Mouse (Mus musculus): Measurements from ENCODE around the gene Smarcd1.
A peak's percentile ranks its signal among the peaks of the same experiment; 100 is the strongest.
"Not testable (repeated sequence)": the region's sequence is repeated elsewhere in the genome, so short reads cannot be mapped to it uniquely, and the experiment has no call there.

Smarcd1 gene

DNA sequence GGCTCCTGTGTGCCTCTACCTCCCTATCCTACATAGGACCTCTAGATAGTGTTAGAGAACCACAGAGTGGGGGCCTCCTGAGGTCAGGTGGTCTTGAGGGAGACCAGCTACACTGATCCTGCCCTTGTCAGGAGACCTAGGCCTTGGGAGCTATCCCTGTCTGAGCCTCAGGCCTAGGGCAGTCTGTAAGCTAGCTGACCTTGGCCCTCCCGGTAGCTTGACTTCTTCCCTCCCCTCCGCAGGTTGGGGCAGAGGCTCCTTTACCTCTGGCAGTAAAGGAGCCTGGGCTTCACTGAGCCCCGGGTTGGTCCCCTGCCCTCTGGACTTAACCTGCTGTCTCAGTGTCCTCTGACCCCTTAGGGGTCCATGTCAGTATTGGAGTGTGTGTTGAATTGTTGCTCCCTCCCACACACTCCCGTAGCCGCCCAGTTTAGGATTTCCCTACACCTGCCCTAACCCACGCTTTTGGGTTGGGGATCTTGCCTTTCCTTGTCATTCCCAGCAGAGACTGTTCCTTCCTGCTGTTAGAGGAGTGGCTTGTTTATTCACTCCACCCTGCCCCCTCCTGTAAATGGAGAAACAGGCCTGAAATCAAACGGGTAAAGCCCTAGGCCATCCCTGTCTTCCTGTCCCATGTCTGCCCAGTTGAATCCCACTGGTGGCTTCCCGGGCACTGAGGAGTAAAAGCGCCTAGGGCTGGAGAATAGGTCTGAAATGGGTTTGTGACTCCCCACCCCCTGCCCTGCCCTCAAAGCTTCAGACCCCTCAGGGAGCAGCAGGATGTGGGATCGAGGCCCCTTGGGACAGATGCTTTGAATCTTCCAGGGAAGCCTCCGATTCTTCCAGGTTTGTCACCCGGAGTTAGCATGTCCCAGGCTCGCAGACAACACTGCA, 11.0 kb downstream of the Smarcd1 start:
- no peak for ATAC-seq (ENCODE audit: insufficient number of reproducible peaks, low FRiP score, low TSS enrichment)

DNA sequence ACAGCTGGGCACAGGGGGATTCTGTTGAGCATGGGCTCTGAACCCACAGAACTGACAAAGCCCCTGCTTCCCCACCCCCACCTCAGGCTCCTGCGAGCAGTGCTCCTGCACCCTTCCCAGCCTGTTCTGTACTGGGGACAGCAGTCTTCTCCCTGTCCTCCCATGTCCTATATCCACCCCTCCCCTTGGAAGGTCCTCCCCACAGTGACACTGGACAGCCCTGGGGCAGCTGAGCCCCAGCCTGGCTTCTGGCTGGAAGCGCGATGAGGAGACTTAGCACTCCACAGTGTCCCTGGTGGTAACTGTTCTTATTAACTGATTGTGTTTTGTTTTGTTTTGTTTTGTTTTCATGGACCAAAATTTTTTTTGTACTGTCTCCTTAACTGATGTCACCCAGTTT, 11.6 kb downstream of the Smarcd1 start:
- ATAC-seq (ENCODE audit: insufficient number of reproducible peaks, low FRiP score, low TSS enrichment): no peak

DNA sequence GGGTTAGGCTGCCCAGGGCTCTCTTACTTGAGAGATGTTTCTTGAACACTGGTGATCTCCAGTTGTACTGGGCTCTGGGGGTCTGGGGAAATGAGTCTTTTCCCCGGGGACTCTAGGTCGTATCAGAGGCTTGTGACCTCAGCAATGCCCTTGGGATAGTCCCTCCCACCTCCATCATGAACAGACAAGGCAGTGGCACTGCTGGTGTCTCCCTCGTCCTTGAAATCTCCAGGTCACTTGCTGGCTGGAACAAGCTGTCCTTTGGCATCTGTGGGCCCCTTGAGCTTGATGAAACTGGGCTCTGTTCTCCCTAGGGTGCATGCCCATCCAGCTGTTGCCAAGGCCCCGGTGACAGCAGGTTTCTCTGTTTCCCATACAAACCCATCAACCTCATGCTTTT, 12.3 kb downstream of the Smarcd1 start:
- no peak for ATAC-seq (ENCODE audit: insufficient number of reproducible peaks, low FRiP score, low TSS enrichment)

DNA sequence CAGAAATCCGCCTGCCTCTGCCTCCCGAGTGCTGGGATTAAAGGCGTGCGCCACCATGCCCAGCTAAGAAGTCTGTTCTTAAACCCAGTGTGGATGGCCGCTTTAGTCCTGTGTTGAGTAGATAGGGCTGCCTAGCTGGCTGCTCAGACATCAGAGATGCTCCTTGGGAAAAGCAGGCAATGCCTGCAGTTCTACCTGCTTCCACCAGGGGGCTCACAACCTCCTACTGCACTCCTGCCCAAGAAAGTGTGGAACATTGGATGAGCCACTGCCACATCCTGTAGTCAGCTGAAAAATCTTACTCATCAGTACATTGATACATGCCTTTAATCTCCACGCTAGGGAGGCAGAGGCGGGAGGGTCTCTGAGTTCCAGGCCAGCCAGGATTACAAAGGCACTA, 12.9 kb downstream of the Smarcd1 start:
- ATAC-seq (ENCODE audit: insufficient number of reproducible peaks, low FRiP score, low TSS enrichment): peak; percentile 29; the same call in 1 of the 2 replicates

DNA sequence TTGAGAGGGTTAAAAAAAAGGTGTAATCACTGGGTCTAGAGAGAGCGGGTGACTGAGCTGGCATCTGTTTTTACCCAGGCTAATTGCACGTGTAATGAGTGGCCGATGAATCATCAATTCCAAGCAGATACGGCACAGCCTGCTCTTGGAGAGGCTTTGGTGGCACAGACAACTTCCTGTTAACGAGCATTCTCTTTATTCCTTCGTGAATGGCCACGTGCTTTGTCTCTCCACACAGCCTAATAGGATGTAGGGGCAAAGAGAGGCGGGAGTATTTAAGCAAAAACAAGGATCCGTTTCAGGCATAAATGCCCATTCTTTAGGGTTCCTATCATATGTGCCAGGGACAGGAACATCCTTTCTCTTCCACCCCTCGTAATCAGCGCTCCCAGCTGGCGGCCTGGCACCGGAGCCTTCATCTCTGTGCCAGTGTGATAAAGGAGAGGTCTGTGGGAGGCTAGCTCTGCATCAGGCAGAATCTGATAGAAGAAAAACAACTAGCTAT, 13.5 kb downstream of the Smarcd1 start:
- ATAC-seq (ENCODE audit: insufficient number of reproducible peaks, low FRiP score, low TSS enrichment): no peak

DNA sequence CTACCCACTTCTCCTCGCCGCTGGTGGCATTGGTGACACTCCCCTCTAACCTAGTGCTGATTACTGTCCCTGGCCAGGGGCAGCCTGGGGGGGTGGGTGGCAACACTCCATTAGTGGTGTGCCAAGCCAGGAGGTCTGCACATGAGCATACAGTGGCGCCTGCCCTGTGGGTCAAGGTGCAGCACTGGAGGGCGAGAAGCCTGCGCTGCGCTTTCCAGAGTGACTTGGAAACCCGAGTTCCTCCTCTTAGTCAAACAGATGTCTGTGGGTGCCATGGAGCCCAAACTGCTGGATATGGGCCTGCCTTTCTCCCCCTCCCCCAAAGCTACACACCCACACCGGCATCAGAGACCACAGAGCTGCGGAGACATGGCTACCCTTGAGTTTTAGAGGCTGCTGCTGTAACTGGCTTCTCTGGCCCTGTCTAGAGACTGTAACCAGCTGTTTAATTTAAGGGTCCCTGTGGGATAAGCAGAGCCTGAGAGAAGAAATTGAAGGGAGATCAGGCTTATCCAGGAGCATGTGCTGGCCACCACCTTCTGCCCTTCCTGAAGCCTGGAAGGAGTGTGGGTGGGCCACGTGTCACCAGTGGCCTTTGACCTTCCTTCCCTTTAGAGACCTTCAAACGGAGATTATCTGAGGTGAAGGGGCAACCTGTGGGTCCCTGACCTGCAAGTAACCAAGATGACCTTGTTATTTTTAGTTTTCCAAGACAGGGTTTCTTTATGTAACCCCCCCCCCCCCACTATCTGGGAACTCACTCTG, 14.2 kb downstream of the Smarcd1 start:
- ATAC-seq (ENCODE audit: insufficient number of reproducible peaks, low FRiP score, low TSS enrichment): no peak

DNA sequence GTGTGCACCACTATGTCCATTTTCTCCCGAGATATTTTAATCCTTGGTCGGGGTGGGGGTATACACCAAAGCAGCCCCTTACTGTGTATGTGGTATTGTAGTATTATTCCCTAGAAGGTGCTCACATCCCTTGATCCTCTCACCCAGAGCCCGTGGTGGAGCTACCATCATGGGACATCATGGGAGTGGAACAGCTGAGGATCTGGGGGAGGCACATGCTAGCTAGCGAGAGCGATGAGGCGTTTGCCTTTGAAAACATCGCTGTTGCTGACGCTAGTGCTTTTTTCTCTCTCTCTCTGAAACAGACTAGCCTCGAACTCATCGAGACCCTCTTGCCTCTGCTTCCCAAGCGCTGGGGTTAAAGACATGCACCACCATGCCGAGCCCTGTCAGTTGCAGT, 14.9 kb downstream of the Smarcd1 start:
- ATAC-seq (ENCODE audit: insufficient number of reproducible peaks, low FRiP score, low TSS enrichment): no peak

DNA sequence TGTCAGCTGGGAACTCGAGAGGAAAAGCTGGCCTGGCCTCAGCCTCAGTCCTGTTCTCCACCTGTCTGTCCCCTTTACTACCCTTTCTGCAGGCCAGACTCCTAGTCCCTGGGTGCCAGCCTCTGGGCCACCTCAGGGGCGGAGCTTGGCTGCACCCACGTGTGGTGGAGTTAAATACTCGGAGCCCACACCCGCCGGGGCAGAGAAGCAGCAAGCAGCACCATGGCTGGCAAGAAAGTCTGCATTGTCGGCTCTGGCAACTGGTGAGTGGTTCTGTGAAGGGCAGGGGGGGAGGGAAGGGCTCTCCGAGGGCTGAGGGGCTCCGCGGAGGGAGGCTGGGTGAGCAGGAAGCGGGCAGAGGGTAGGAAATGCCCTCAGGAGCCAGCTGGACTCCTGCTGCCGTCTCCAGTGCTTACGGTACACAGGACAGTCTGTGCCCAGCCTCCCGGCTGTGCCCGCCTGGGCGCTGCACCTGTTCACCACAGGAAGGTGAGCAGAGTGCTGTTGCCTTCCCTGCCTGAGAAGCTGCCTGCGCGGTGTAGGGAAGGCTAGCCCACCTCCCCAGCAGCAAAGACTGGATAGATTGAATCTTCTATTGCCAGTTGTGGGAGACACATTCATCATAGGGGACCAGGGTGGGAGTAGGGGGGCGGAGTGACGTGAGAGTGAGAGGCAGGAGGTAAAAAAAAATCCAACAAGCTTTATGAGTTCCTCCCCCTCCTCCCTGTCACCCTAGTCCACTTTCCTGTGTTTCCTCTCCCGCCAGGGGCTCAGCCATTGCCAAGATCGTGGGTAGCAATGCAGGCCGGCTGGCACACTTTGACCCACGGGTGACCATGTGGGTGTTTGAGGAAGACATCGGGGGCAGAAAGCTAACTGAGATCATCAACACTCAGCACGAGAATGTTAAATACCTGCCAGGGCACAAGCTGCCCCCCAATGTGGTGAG, 15.7 kb downstream of the Smarcd1 start, which contains the start of gene Gpd1:
Gene Gpd1 (plus strand): TSS at position 130 of the 949 bp plus-strand sequence.
- ATAC-seq (ENCODE audit: insufficient number of reproducible peaks, low FRiP score, low TSS enrichment): peak; percentile 53; the same call in 1 of the 2 replicates

DNA sequence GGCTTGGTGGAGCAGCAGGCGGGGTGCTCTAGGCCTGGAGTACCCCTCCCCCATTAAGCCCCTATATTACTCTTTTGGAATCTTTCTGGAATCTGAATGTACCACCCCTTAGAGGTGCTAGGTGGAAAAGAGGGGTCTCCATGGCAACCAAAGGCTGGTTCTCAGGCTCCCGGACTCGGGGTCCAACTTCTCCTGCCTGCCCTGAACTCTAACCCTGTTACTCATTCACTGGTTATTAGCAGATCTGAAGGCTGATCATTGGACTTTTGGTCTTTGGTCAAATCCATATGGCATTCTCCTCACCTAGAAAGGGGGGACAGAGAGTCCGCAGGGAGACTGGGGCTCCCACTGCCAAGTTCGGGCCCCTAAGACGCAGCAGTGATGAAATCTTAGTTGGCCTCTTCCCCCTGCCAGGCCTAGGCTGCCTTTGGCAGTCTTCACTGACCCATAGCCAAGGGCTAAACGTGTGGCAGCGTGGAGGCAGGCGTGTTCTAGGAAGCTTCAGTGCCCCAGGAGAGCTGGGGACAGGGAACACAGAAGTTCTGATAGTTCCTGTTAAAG, 16.6 kb downstream of the Smarcd1 start:
- ATAC-seq (ENCODE audit: insufficient number of reproducible peaks, low FRiP score, low TSS enrichment): no peak

DNA sequence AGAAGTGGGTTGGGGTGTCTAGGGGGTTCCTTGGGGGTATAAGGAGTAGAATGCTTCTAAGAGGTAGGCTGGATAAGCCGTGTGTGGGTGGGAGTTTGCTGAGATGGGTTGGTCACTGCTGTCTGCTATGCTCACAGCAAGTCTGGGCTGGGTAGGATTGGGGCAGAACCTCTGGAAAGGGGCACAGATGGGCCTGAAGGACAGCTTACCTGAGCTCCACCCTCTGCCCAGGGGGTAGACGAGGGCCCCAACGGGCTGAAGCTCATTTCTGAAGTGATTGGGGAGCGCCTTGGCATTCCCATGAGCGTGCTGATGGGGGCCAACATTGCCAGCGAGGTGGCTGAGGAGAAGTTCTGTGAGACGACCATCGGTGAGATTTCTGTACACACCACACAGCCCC, 17.9 kb downstream of the Smarcd1 start:
- ATAC-seq (ENCODE audit: insufficient number of reproducible peaks, low FRiP score, low TSS enrichment): no peak

DNA sequence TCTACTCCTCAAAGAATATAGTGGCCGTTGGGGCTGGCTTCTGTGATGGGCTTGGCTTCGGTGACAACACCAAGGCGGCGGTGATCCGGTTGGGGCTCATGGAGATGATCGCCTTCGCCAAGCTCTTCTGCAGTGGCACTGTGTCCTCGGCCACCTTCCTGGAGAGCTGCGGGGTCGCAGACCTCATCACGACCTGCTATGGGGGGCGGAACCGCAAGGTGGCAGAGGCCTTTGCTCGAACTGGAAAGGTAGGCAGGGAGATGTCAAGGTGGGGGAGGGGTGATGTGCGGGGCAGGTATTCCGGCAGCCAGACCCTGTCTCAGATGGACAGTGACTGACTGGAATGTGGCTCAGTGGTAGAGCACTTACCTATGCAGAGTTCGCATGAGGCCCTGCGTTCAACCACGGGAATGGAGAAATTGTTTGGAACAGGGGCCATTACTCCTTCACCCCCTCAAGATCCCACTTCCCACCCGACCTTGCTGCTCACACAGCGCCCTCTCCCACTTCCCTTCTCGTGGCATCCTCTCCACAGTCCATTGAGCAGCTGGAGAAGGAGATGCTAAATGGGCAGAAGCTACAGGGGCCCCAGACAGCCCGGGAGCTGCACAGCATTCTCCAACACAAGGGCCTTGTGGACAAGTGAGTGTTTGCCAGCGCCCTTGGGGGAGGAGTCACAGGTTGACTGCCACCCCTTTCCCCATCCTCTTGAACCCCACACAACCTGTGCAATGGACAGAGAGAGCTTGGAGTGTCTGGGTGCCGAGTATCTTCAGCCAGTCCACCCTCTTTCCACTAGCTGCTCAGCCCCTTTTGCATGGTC, 20.2 kb downstream of the Smarcd1 start:
- no peak for ATAC-seq (ENCODE audit: insufficient number of reproducible peaks, low FRiP score, low TSS enrichment)

DNA sequence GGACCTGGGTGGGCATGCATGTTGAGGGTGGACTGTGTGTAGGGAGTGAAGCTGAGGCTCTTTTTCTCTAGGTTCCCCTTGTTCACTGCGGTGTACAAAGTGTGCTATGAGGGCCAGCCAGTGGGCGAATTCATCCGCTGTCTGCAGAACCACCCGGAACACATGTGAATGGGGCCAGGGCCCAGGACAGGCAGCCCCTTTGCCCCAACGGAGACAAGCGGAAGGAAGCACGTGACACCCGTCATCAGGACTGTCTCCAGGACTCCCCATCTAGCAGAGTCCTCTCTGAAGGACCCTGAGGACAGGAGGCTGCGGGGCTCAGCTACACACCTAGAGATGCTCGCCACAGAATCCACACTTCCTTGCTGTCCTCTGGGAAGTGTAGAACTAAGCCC, 21.2 kb downstream of the Smarcd1 start:
- no peak for ATAC-seq (ENCODE audit: insufficient number of reproducible peaks, low FRiP score, low TSS enrichment)

DNA sequence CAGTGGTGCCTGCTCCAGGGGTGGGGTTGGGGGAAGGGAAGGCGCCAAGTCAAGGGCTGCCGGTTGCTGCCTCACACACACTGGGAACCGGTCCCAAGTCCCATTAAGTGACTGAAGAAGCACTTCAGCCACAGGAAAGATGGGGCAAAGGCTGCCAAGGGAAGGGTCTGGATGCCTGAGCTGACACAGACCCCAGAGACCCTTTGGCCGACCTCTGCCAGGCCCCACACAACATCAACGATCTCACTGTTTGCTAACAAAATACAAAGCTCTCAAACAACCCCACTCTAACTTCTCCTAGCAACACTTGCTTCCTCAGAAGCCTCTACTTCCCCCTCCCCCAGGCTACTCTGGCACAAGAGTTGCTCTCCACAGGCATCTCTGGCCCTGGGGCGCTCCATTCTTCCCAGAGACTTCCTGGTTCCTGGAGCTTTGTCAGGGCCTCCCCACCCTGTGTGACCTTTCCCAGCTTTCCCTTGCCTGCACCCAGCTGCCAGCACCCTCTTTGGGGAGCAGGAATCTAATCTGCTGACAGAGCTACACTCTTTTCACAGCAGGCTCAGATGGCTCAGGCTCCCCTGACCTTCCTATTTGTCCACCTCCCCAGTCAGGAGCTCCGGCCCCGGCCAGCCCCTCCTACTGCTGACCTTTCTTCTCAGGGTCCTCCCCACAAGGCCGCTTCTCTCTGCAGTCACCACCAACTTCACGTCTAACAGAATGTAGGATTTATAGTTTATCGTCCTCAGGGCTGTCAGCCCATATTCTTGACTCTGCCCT, 21.8 kb downstream of the Smarcd1 start:
- no peak for ATAC-seq (ENCODE audit: insufficient number of reproducible peaks, low FRiP score, low TSS enrichment)

DNA sequence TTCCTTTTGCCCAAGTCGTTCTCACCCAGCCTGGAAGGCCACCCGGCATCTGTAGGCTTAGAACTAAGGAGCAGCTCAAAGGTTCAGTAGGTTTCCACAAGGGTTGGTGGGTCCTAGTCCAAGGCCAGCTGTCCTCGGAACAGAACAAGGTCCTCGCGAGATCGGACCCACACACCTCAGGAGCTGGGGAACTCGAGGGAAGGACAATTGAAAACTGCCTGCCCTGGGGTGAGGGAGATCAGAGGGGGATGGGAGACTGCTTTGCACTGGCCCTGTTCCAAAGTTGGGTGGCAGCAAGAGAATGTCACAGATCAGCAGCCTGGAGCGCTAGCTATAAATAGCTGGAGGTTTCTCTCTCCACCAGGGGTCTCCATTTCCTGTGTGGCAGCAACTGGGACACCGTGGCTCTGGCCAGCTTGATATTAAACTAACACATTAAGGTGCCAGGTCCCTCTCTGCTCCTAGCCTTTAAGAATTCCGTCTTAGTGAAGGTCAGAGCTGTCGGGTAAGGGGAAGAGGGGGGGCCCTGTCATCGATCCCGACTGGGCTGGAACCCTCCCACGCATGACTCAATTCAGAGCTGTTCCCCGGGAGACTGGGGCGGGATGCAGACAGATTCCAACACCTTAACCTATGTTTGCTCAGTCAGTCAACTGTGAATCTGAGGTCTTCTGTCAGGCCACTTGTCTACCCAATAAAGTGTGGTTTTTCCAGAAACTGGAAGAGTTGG, 22.5 kb downstream of the Smarcd1 start:
- no peak for ATAC-seq (ENCODE audit: insufficient number of reproducible peaks, low FRiP score, low TSS enrichment)

DNA sequence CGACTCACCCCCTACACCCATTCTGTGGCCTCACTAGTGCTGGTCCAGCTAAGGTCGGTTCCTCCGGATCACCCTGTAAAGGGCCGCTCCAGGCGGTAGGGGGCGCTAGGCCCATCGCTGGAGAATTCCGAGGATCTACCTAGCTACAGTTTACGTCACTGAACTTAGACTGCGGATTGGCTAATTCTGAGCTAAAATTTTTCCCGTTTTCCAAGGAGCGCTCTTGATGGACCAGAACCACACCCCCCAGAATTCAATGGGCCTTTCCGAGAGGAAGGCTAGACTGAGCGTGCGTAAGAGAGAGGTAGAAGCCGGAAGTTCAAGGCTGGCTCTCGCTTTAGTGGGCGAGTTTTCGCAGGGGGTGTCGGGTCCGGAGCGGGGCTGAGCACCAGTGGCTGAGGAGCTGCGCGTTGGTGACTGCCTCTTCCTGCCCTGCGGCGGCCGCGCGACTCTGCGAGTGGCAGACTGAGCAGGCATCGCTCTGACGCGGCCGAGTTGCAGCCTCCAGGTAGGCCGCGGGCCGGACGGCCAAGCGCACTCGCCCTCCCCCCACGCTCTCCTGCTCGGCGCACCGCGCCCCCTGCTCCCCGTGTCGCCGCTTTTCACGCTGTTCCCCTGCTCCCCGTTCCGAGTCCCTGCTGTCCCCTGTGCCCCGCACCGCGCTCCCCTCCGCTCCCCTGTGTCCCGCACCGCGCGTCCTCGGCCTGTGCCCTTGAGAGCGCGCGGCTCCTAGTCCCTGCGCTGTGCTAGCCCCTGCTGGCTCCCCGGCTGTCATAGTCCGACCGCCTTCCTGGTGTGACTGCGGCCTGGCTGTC, 23.6 kb downstream of the Smarcd1 start, which contains the start of gene Cox14:
Gene Cox14 (plus strand): TSS at position 278 of the 815 bp plus-strand sequence.
- peak; percentile 86 for ATAC-seq (ENCODE audit: insufficient number of reproducible peaks, low FRiP score, low TSS enrichment)

DNA sequence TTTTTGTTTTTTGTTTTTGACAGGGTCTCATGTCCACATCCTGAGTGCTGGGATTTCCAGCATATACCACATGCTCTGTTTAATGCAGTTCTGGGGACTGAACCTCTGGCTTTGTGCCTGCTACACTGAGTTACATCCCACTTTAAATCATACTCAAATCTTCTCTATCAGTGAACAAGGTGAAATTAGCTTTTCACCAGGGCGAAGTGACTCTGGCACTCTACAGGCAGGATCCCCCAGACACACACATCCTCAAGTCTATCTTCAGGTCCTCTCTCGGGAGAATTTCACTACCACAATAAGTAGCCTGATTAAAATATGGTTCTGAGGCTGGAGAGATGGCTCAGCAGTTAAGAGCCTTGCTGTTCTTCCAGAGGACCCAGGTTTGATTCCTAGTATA, 24.6 kb downstream of the Smarcd1 start:
- ATAC-seq (ENCODE audit: insufficient number of reproducible peaks, low FRiP score, low TSS enrichment): no peak

DNA sequence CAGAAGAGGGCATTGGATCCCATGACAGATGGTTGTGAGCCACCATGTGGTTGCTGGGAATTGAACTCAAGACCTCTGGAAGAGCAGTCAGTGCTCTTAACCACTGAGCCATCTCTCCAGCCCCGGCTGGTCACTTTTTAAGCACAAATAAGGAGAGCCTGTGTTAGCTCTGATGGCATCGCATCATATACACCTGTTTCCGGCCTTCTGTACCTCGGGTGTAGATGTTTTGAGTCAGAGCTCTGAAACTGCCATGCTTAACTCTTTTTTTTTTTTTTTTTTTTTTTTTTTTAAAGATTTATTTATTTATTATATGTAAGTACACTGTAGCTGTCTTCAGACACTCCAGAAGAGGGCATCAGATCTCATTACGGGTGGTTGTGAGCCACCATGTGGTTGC, 25.1 kb downstream of the Smarcd1 start:
- not testable (repeated sequence) for ATAC-seq (ENCODE audit: insufficient number of reproducible peaks, low FRiP score, low TSS enrichment)

Data from cerebellum, adult (tissue).